Mouse (Mus musculus) adrenal gland, postnatal 0 days (tissue): ENCODE measurements around the gene Gm21760. TPM values are rescaled to one million over a fixed set of nuclear protein-coding genes. Genes with fewer than 3 reads are reported as not detected.

Experiments used
- polyA plus RNA-seq: library from polyadenylated mRNA; unstranded; fragments of >200 nt; fragmentation: Nextera tagmentation; extraction: Ambion mirVana; gene quantifications from 2 replicates; pipeline ENCODE4 v1.2.1, GENCODE M21; 2015

Gm21760 gene
- not detected in 2 replicates for polyA plus RNA-seq

DNA sequence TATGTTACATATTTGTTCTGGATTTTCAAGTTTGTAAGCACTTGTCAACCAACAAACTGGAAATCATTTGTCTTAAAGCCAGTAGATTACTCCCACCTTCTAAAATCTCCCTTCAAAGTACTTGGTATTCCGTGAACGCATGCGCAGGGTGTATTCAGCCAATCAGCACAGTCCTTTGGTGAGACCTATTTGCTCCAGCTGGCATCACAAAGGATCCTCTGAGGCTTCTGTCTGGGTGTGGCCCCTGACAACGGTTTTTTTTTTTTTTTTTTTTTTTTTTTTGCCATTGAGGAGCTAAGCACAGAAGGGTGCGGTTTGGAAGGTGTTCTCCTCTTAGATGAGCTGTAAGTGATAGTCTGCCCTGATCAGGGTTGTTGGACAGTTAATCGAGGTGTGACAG is at the start of gene Gm21760:
Gene Gm21760 (plus strand): TSS at position 301 of the 400 bp plus-strand sequence.

